Mouse (Mus musculus): ENCODE results near the gene Atp1a3. TPM values are rescaled to one million over a fixed set of nuclear protein-coding genes. Genes with fewer than 3 reads are reported as not detected.

Atp1a3 gene
- polyA plus RNA-seq, 1 experiment: 11.2 TPM

DNA sequence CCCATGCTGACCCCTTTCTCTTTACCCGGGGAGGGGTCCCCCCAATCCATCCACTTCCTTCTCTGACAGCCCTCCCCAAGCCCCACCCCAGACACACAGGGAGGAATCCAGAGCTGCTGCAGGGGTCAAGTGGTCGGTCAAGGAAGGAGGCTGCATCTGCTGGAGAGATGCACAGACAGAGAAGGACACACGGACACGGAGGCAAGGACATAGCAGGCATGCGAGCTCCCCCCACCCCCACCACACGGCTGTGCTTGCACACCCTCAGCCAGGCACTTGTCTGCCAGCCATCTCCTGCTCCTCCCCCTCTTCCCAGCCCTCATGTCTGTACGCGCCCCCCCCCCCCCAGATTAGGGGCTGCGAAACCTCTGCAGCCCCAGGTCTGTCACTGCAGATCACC, 952 bp downstream of the Atp1a3 start:
- 48% methylated on average over 7 of the region's 9 CpGs for WGBS
- TF ChIP-seq CTCF (IDR thresholded peaks at IDR 0.05; ENCODE audit: extremely low read depth, insufficient read depth, insufficient read length, insufficient replicate concordance) (no peak), POLR2A (IDR thresholded peaks at IDR 0.05; ENCODE audit: low read depth, low read length) (no peak)
- Histone ChIP-seq H3K36me3 (ENCODE audit: control insufficient read depth, insufficient read depth, low read length) (no peaks in the 10 kb centered on the region), H3K27me3 (ENCODE audit: control insufficient read depth, insufficient read depth, low read length) (peaks cover 17% of the 10 kb centered on the region), H3K4me1 (ENCODE audit: control insufficient read depth, insufficient read depth, insufficient read length) (peaks cover 5% of the 10 kb centered on the region; the same call in 1 of the 2 replicates), H3K27ac (ENCODE audit: insufficient read depth, low read length) (no peak overlapping the region), H3K4me3 (ENCODE audit: extremely low read depth, insufficient read depth, insufficient read length) (peak overlapping the region; percentile 37)
- no peak for DNase-seq (ENCODE audit: low read depth in 1 of 2, low spot score in 2 of 2)

DNA sequence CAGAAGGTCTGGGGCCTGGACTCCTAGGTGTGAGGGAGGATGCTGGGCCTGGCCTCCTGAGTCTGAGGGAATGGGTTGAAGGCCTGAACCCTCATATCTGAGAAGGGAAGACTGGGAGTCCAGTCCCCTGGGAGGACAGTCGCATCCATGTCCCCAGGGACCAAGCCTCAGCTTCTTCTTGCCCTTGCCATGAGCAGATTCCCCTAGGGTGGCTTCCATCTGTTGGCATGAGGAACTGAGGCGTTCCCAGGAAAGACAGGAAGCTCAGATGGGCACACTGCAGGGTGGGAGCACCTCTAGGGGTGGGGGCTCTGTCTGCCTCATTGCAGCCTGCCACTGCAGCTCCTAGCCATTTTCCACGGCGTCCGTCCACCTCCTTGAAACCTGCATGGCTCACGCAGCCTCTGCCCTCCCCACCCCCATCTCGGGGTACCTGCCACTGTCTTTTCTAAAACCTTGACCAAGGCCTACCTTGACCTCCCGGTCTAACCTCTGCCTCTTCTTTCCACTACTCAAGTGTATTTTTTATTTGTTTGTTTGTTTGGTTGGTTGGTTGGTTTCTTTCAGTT, 1.9 kb downstream of the Atp1a3 start:
- Histone ChIP-seq H3K4me3 (ENCODE audit: extremely low read depth, insufficient read depth, insufficient read length) (no peak overlapping the region), H3K27ac (ENCODE audit: insufficient read depth, low read length) (no peak overlapping the region), H3K4me1 (ENCODE audit: control insufficient read depth, insufficient read depth, insufficient read length) (peaks cover 5% of the 10 kb centered on the region; the same call in 1 of the 2 replicates), H3K36me3 (ENCODE audit: control insufficient read depth, insufficient read depth, low read length) (no peaks in the 10 kb centered on the region), H3K27me3 (ENCODE audit: control insufficient read depth, insufficient read depth, low read length) (peaks cover 12% of the 10 kb centered on the region)
- TF ChIP-seq CTCF (IDR thresholded peaks at IDR 0.05; ENCODE audit: extremely low read depth, insufficient read depth, insufficient read length, insufficient replicate concordance): no peak
- no peak for TF ChIP-seq POLR2A (IDR thresholded peaks at IDR 0.05; ENCODE audit: low read depth, low read length)
- no peak for DNase-seq (ENCODE audit: low read depth in 1 of 2, low spot score in 2 of 2)
- 82% methylated on average over 8 of the region's 8 CpGs for WGBS

DNA sequence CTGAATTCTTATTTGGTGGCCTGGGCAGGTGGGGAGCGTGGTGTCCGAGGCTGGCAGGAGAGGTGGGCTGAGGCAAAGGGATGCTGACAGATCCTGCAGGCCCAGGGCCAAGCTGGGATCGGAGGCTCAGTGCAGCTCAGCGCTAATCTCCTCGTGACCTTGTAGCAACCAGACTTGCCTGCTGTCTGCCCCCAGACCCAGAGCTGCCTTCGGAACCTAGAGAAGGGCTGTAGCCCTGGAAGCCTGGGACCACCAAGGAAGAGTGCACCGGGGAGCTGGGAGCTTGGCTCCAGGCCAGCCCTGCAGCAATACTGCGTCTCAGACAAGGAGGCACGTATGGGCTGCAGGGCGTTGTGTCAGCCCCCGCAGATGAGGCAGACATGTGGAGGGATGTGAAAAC, 2.5 kb downstream of the Atp1a3 start:
- TF ChIP-seq CTCF (IDR thresholded peaks at IDR 0.05; ENCODE audit: extremely low read depth, insufficient read depth, insufficient read length, insufficient replicate concordance) (no peak), POLR2A (IDR thresholded peaks at IDR 0.05; ENCODE audit: low read depth, low read length) (no peak)
- no peak for DNase-seq (ENCODE audit: low read depth in 1 of 2, low spot score in 2 of 2)
- H3K27me3 ChIP-seq (ENCODE audit: control insufficient read depth, insufficient read depth, low read length): peaks cover 12% of the 10 kb centered on the region
- peaks cover 5% of the 10 kb centered on the region; the same call in 1 of the 2 replicates for H3K4me1 ChIP-seq (ENCODE audit: control insufficient read depth, insufficient read depth, insufficient read length)
- 80% methylated on average over 11 of the region's 11 CpGs for WGBS
- H3K36me3 ChIP-seq (ENCODE audit: control insufficient read depth, insufficient read depth, low read length): no peaks in the 10 kb centered on the region
- no peak overlapping the region for H3K27ac ChIP-seq (ENCODE audit: insufficient read depth, low read length)
- H3K4me3 ChIP-seq (ENCODE audit: extremely low read depth, insufficient read depth, insufficient read length): no peak overlapping the region

DNA sequence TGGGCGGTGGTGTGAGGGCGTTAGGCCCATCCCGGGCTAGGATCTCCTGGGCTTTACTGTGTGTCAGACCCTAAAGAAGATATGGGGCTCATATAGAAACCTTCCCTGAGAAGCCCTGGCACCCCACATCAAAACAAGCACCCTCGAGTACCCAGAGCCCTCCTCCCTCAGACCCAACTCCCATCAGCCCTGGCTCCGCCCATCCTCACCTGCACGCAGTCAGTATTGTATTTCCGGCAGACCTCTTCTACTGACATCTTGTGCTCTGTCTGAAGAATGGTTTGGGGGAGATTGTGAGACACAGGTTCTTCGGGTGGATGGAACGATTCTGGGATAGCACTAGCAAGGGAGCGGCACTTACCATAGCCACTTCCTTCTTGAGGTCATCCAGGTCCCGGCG, 5.0 kb downstream of the Atp1a3 start:
- TF ChIP-seq CTCF (IDR thresholded peaks at IDR 0.05; ENCODE audit: extremely low read depth, insufficient read depth, insufficient read length, insufficient replicate concordance) (no peak), POLR2A (IDR thresholded peaks at IDR 0.05; ENCODE audit: low read depth, low read length) (no peak)
- Histone ChIP-seq H3K27me3 (ENCODE audit: control insufficient read depth, insufficient read depth, low read length) (peaks cover 6% of the 10 kb centered on the region), H3K36me3 (ENCODE audit: control insufficient read depth, insufficient read depth, low read length) (no peaks in the 10 kb centered on the region), H3K4me1 (ENCODE audit: control insufficient read depth, insufficient read depth, insufficient read length) (peaks cover 2% of the 10 kb centered on the region; the same call in 1 of the 2 replicates), H3K4me3 (ENCODE audit: extremely low read depth, insufficient read depth, insufficient read length) (peak overlapping the region; percentile 34; the same call in 1 of the 2 replicates), H3K27ac (ENCODE audit: insufficient read depth, low read length) (peak overlapping the region; percentile 62; the same call in 1 of the 2 replicates)
- DNase-seq (ENCODE audit: low read depth in 1 of 2, low spot score in 2 of 2): no peak
- 41% methylated on average over 12 of the region's 12 CpGs for WGBS

DNA sequence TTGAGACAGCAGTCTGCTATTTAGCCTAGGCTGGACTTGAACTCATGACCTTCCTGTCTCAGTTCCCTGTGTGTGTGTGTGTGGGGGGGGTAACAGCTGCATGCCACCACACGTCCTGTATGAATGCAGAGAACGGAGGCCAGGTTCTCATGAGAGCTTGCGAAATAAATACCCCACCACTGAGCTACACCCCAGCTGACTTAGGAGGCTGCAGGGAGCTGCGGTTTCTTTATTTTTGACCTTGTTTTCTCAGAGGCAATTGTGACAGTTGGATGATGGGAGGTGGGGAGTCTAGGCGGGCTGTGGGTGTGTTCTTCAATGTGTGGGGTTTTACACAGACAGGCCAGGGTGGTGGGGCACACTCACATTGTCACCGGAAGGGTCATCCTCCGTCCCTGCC, 5.5 kb downstream of the Atp1a3 start:
- 27% methylated on average over 7 of the region's 7 CpGs for WGBS
- Histone ChIP-seq H3K4me3 (ENCODE audit: extremely low read depth, insufficient read depth, insufficient read length) (no peak overlapping the region; the same call in 1 of the 2 replicates), H3K36me3 (ENCODE audit: control insufficient read depth, insufficient read depth, low read length) (no peaks in the 10 kb centered on the region), H3K4me1 (ENCODE audit: control insufficient read depth, insufficient read depth, insufficient read length) (no peaks in the 10 kb centered on the region; the same call in 1 of the 2 replicates), H3K27ac (ENCODE audit: insufficient read depth, low read length) (peak overlapping the region; percentile 62; the same call in 1 of the 2 replicates), H3K27me3 (ENCODE audit: control insufficient read depth, insufficient read depth, low read length) (peaks cover 1% of the 10 kb centered on the region; the same call in 1 of the 2 replicates)
- TF ChIP-seq POLR2A (IDR thresholded peaks at IDR 0.05; ENCODE audit: low read depth, low read length) (no peak), CTCF (IDR thresholded peaks at IDR 0.05; ENCODE audit: extremely low read depth, insufficient read depth, insufficient read length, insufficient replicate concordance) (no peak)
- no peak for DNase-seq (ENCODE audit: low read depth in 1 of 2, low spot score in 2 of 2)

DNA sequence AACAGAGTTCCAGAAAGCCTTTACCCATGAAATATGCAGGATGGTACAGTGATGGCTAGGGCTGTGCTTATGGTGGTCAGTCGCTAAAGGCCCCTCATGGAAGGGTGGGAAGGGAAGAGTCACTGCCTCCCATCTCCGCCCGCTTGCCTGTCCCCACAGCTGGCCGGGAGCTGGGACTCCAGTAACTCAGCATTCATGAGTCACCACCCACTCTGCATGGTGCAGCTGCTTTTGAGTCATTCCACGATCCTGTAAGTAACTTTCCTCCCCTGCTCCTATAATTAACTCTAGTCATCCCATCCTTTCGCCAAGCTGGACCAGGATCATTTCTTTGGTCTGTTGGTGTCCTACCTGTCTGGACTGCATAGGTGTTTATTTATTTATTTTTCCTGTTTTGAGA, 12.7 kb downstream of the Atp1a3 start:
- 81% methylated on average over 6 of the region's 6 CpGs for WGBS
- H3K4me3 ChIP-seq (ENCODE audit: extremely low read depth, insufficient read depth, insufficient read length): no peak overlapping the region
- H3K27me3 ChIP-seq (ENCODE audit: control insufficient read depth, insufficient read depth, low read length): no peaks in the 10 kb centered on the region
- DNase-seq (ENCODE audit: low read depth in 1 of 2, low spot score in 2 of 2): no peak
- TF ChIP-seq POLR2A (IDR thresholded peaks at IDR 0.05; ENCODE audit: low read depth, low read length): no peak
- H3K4me1 ChIP-seq (ENCODE audit: control insufficient read depth, insufficient read depth, insufficient read length): no peaks in the 10 kb centered on the region
- H3K36me3 ChIP-seq (ENCODE audit: control insufficient read depth, insufficient read depth, low read length): no peaks in the 10 kb centered on the region
- H3K27ac ChIP-seq (ENCODE audit: insufficient read depth, low read length): no peak overlapping the region

DNA sequence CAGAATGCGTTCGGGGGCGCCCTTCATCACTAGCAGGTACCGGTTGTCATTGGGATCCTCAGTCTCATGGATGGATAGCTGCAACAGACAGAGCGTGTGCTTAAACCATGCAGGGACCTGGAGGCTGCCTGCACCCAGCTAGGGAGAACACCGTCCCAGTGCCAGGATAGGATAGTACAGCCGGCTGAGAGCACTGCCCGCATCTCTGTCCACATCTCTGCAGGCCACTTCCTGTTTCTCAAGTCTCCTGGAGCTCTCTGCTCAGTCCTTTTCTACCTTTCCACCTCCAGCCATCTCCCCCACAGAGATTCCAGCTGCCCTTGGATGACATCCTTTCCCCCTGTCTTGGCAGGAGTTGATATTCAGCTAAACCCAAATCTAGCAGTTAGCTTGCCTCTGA, 15.3 kb downstream of the Atp1a3 start:
- Histone ChIP-seq H3K27ac (ENCODE audit: insufficient read depth, low read length) (no peak overlapping the region), H3K4me1 (ENCODE audit: control insufficient read depth, insufficient read depth, insufficient read length) (no peaks in the 10 kb centered on the region), H3K27me3 (ENCODE audit: control insufficient read depth, insufficient read depth, low read length) (no peaks in the 10 kb centered on the region), H3K36me3 (ENCODE audit: control insufficient read depth, insufficient read depth, low read length) (no peaks in the 10 kb centered on the region), H3K4me3 (ENCODE audit: extremely low read depth, insufficient read depth, insufficient read length) (no peak overlapping the region)
- DNase-seq (ENCODE audit: low read depth in 1 of 2, low spot score in 2 of 2): no peak
- TF ChIP-seq POLR2A (IDR thresholded peaks at IDR 0.05; ENCODE audit: low read depth, low read length) (no peak), CTCF (IDR thresholded peaks at IDR 0.05; ENCODE audit: extremely low read depth, insufficient read depth, insufficient read length, insufficient replicate concordance) (no peak)
- WGBS: 90% methylated on average over 8 of the region's 8 CpGs
